Mouse (Mus musculus): ENCODE data around the gene Erv3. TPM values are rescaled to one million over a fixed set of nuclear protein-coding genes. Genes with fewer than 3 reads are reported as not detected.

Gene Erv3
- polyA plus RNA-seq (2015; fragmentation: Nextera tagmentation; extraction: Ambion mirVana): not detected in 2 replicates

GRCm38 (mm10) chr2:131859721-131860120 is at the start of gene Erv3:
Gene Erv3, minus strand, starts transcription at chr2:131859747.
- H3K27ac ChIP-seq (ENCODE audit: low read length): no peak within 1 kb of the TSS
- no peaks in the 10 kb centered on the region for H3K27me3 ChIP-seq (replicated peaks; ENCODE audit: control insufficient read depth, insufficient read depth, low read length)
- H3K36me3 ChIP-seq (ENCODE audit: control insufficient read depth, insufficient read depth, low read length): no peaks in the 10 kb centered on the region
- no peak within 1 kb of the TSS for H3K9ac ChIP-seq (ENCODE audit: low read depth, low read length)
- WGBS: 85% methylated on average over 5 of the region's 5 CpGs
- H3K4me2 ChIP-seq (ENCODE audit: low read depth, low read length): no peak within 1 kb of the TSS
- no peaks in the 10 kb centered on the region for H3K4me1 ChIP-seq (ENCODE audit: control insufficient read depth, insufficient read depth, low read length)
- no peak for ATAC-seq
- H3K9me3 ChIP-seq (ENCODE audit: control insufficient read depth, low read length): no peaks in the 10 kb centered on the region
- H3K4me3 ChIP-seq (ENCODE audit: low read length): no peak within 1 kb of the TSS

- H3K9ac ChIP-seq (ENCODE audit: low read depth, low read length): no peak overlapping the region
- H3K27me3 ChIP-seq (replicated peaks; ENCODE audit: control insufficient read depth, insufficient read depth, low read length): no peaks in the 10 kb centered on the region
- no peak overlapping the region for H3K4me3 ChIP-seq (ENCODE audit: low read length)
- H3K4me2 ChIP-seq (ENCODE audit: low read depth, low read length): no peak overlapping the region
- WGBS: 87% methylated on average over 1 of the region's 1 CpGs
- no peaks in the 10 kb centered on the region for H3K36me3 ChIP-seq (ENCODE audit: control insufficient read depth, insufficient read depth, low read length)
- ATAC-seq: no peak
- H3K4me1 ChIP-seq (ENCODE audit: control insufficient read depth, insufficient read depth, low read length): no peaks in the 10 kb centered on the region
- no peak overlapping the region; the same call in 1 of the 2 replicates for H3K27ac ChIP-seq (ENCODE audit: low read length)
- H3K9me3 ChIP-seq (ENCODE audit: control insufficient read depth, low read length): no peaks in the 10 kb centered on the region
Measured at GRCm38 (mm10) chr2:131908906-131909305, 49.4 kb upstream of the Erv3 start.

GRCm38 (mm10) chr2:131908351-131908861 is 48.9 kb upstream of the Erv3 start:
- no peak overlapping the region for H3K9ac ChIP-seq (ENCODE audit: low read depth, low read length)
- no peak overlapping the region for H3K4me2 ChIP-seq (ENCODE audit: low read depth, low read length)
- no peaks in the 10 kb centered on the region for H3K4me1 ChIP-seq (ENCODE audit: control insufficient read depth, insufficient read depth, low read length)
- no peak overlapping the region for H3K4me3 ChIP-seq (ENCODE audit: low read length)
- WGBS: 78% methylated on average over 7 of the region's 7 CpGs
- H3K36me3 ChIP-seq (ENCODE audit: control insufficient read depth, insufficient read depth, low read length): no peaks in the 10 kb centered on the region
- no peaks in the 10 kb centered on the region for H3K9me3 ChIP-seq (ENCODE audit: control insufficient read depth, low read length)
- ATAC-seq: no peak
- H3K27me3 ChIP-seq (replicated peaks; ENCODE audit: control insufficient read depth, insufficient read depth, low read length): no peaks in the 10 kb centered on the region
- H3K27ac ChIP-seq (ENCODE audit: low read length): no peak overlapping the region

GRCm38 (mm10) chr2:131907311-131907710 is 47.8 kb upstream of the Erv3 start:
- no peak for ATAC-seq
- Histone ChIP-seq H3K4me3 (ENCODE audit: low read length) (no peak overlapping the region), H3K27ac (ENCODE audit: low read length) (no peak overlapping the region), H3K36me3 (ENCODE audit: control insufficient read depth, insufficient read depth, low read length) (no peaks in the 10 kb centered on the region), H3K9ac (ENCODE audit: low read depth, low read length) (no peak overlapping the region), H3K27me3 (replicated peaks; ENCODE audit: control insufficient read depth, insufficient read depth, low read length) (no peaks in the 10 kb centered on the region), H3K4me2 (ENCODE audit: low read depth, low read length) (no peak overlapping the region), H3K4me1 (ENCODE audit: control insufficient read depth, insufficient read depth, low read length) (peaks cover 3% of the 10 kb centered on the region; the same call in 1 of the 2 replicates), H3K9me3 (ENCODE audit: control insufficient read depth, low read length) (no peaks in the 10 kb centered on the region)
- WGBS: 86% methylated on average over 5 of the region's 5 CpGs

- Histone ChIP-seq H3K4me1 (ENCODE audit: control insufficient read depth, insufficient read depth, low read length) (peaks cover 3% of the 10 kb centered on the region; the same call in 1 of the 2 replicates), H3K4me2 (ENCODE audit: low read depth, low read length) (no peak overlapping the region), H3K27ac (ENCODE audit: low read length) (no peak overlapping the region), H3K9ac (ENCODE audit: low read depth, low read length) (no peak overlapping the region), H3K36me3 (ENCODE audit: control insufficient read depth, insufficient read depth, low read length) (no peaks in the 10 kb centered on the region), H3K4me3 (ENCODE audit: low read length) (no peak overlapping the region), H3K9me3 (ENCODE audit: control insufficient read depth, low read length) (no peaks in the 10 kb centered on the region), H3K27me3 (replicated peaks; ENCODE audit: control insufficient read depth, insufficient read depth, low read length) (no peaks in the 10 kb centered on the region)
- no peak for ATAC-seq
- 73% methylated on average over 1 of the region's 1 CpGs for WGBS
Measured at GRCm38 (mm10) chr2:131906846-131907245, 47.3 kb upstream of the Erv3 start.

GRCm38 (mm10) chr2:131906266-131906665 is 46.7 kb upstream of the Erv3 start:
- ATAC-seq: no peak

GRCm38 (mm10) chr2:131905776-131906175 is 46.2 kb upstream of the Erv3 start:
- H3K4me2 ChIP-seq (ENCODE audit: low read depth, low read length): no peak overlapping the region
- 72% methylated on average over 6 of the region's 6 CpGs for WGBS
- no peak overlapping the region for H3K9ac ChIP-seq (ENCODE audit: low read depth, low read length)
- no peak for ATAC-seq
- no peaks in the 10 kb centered on the region for H3K9me3 ChIP-seq (ENCODE audit: control insufficient read depth, low read length)
- no peak overlapping the region for H3K4me3 ChIP-seq (ENCODE audit: low read length)
- no peaks in the 10 kb centered on the region for H3K27me3 ChIP-seq (replicated peaks; ENCODE audit: control insufficient read depth, insufficient read depth, low read length)
- H3K36me3 ChIP-seq (ENCODE audit: control insufficient read depth, insufficient read depth, low read length): no peaks in the 10 kb centered on the region
- no peak overlapping the region for H3K27ac ChIP-seq (ENCODE audit: low read length)
- peaks cover 3% of the 10 kb centered on the region; the same call in 1 of the 2 replicates for H3K4me1 ChIP-seq (ENCODE audit: control insufficient read depth, insufficient read depth, low read length)

More at GRCm38 (mm10) chr2:131906266-131906665, 46.7 kb upstream of the Erv3 start:
- H3K4me1 ChIP-seq (ENCODE audit: control insufficient read depth, insufficient read depth, low read length): peaks cover 3% of the 10 kb centered on the region; the same call in 1 of the 2 replicates
- H3K36me3 ChIP-seq (ENCODE audit: control insufficient read depth, insufficient read depth, low read length): no peaks in the 10 kb centered on the region
- no peak overlapping the region for H3K4me2 ChIP-seq (ENCODE audit: low read depth, low read length)
- no peak overlapping the region for H3K9ac ChIP-seq (ENCODE audit: low read depth, low read length)
- WGBS: 86% methylated on average over 3 of the region's 3 CpGs
- no peaks in the 10 kb centered on the region for H3K9me3 ChIP-seq (ENCODE audit: control insufficient read depth, low read length)
- H3K27ac ChIP-seq (ENCODE audit: low read length): no peak overlapping the region
- H3K27me3 ChIP-seq (replicated peaks; ENCODE audit: control insufficient read depth, insufficient read depth, low read length): no peaks in the 10 kb centered on the region
- no peak overlapping the region for H3K4me3 ChIP-seq (ENCODE audit: low read length)

GRCm38 (mm10) chr2:131905025-131905424 is 45.5 kb upstream of the Erv3 start:
- ATAC-seq: no peak
- Histone ChIP-seq H3K36me3 (ENCODE audit: control insufficient read depth, insufficient read depth, low read length) (no peaks in the 10 kb centered on the region), H3K27ac (ENCODE audit: low read length) (no peak overlapping the region), H3K4me2 (ENCODE audit: low read depth, low read length) (no peak overlapping the region), H3K9me3 (ENCODE audit: control insufficient read depth, low read length) (no peaks in the 10 kb centered on the region), H3K4me3 (ENCODE audit: low read length) (no peak overlapping the region), H3K4me1 (ENCODE audit: control insufficient read depth, insufficient read depth, low read length) (peaks cover 3% of the 10 kb centered on the region; the same call in 1 of the 2 replicates), H3K27me3 (replicated peaks; ENCODE audit: control insufficient read depth, insufficient read depth, low read length) (no peaks in the 10 kb centered on the region), H3K9ac (ENCODE audit: low read depth, low read length) (no peak overlapping the region)
- WGBS: 44% methylated on average over 5 of the region's 5 CpGs

GRCm38 (mm10) chr2:131902867-131903266 is 43.3 kb upstream of the Erv3 start:
- Histone ChIP-seq H3K4me1 (ENCODE audit: control insufficient read depth, insufficient read depth, low read length) (peaks cover 3% of the 10 kb centered on the region; the same call in 1 of the 2 replicates), H3K27ac (ENCODE audit: low read length) (peak overlapping the region; percentile 74), H3K27me3 (replicated peaks; ENCODE audit: control insufficient read depth, insufficient read depth, low read length) (no peaks in the 10 kb centered on the region), H3K9ac (ENCODE audit: low read depth, low read length) (0 out of 2 replicates have a peak overlapping the region, but pooled peaks have one; percentile 19), H3K36me3 (ENCODE audit: control insufficient read depth, insufficient read depth, low read length) (no peaks in the 10 kb centered on the region), H3K4me3 (ENCODE audit: low read length) (no peak overlapping the region), H3K9me3 (ENCODE audit: control insufficient read depth, low read length) (no peaks in the 10 kb centered on the region), H3K4me2 (ENCODE audit: low read depth, low read length) (peak overlapping the region; percentile 16; the same call in 1 of the 2 replicates)
- ATAC-seq: peak; percentile 91
- 33% methylated on average over 8 of the region's 8 CpGs for WGBS

GRCm38 (mm10) chr2:131902423-131902822 is 42.9 kb upstream of the Erv3 start:
- peaks cover 3% of the 10 kb centered on the region; the same call in 1 of the 2 replicates for H3K4me1 ChIP-seq (ENCODE audit: control insufficient read depth, insufficient read depth, low read length)
- no peaks in the 10 kb centered on the region for H3K36me3 ChIP-seq (ENCODE audit: control insufficient read depth, insufficient read depth, low read length)
- no peaks in the 10 kb centered on the region for H3K9me3 ChIP-seq (ENCODE audit: control insufficient read depth, low read length)
- H3K4me2 ChIP-seq (ENCODE audit: low read depth, low read length): no peak overlapping the region
- no peak overlapping the region for H3K4me3 ChIP-seq (ENCODE audit: low read length)
- 36% methylated on average over 2 of the region's 3 CpGs for WGBS
- no peak overlapping the region for H3K9ac ChIP-seq (ENCODE audit: low read depth, low read length)
- no peaks in the 10 kb centered on the region for H3K27me3 ChIP-seq (replicated peaks; ENCODE audit: control insufficient read depth, insufficient read depth, low read length)
- peak overlapping the region; percentile 15; the same call in 1 of the 2 replicates for H3K27ac ChIP-seq (ENCODE audit: low read length)
- ATAC-seq: peak; percentile 78
